Mouse (Mus musculus): Measurements from ENCODE around the gene Sox11. TPM values are rescaled to one million over a fixed set of nuclear protein-coding genes. Genes with fewer than 3 reads are reported as not detected.

The Sox11 gene
- polyA plus RNA-seq, 1 experiment from 2014 or later = 0.91 TPM

DNA sequence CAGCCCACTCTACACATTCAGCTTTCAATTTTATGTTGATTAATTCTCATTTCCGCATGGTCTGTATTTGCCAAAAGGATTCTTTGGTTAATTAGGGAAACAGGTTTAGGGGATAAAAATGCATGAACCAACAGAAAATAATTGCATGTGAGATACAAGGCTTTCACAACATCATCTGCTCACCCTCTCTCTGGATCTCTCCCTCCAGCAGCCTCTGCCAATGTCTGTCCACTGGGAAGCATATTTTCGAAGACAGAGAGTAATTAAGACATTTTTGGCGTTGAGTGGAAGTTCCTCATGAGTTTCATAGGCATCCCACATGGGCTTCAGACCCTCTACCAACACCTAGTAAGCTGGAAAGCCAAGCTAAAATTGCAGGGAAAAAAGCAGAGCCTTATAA lies 43.7 kb downstream of the Sox11 start:
- WGBS (ENCODE audit: insufficient replicate concordance) = 49% methylated on average over 3 of the region's 3 CpGs
- H3K27ac ChIP-seq (replicated peaks) = no peak overlapping the region
- H3K4me1 ChIP-seq (replicated peaks) = no peaks in the 10 kb centered on the region
- H3K9me3 ChIP-seq (replicated peaks) = no peaks in the 10 kb centered on the region
- no peak overlapping the region for H3K9ac ChIP-seq
- no peak overlapping the region for H3K4me3 ChIP-seq (replicated peaks)
- no peaks in the 10 kb centered on the region for H3K36me3 ChIP-seq (replicated peaks)
- ATAC-seq (ENCODE audit: insufficient read depth) = no peak
- no peaks in the 10 kb centered on the region for H3K27me3 ChIP-seq
- H3K4me2 ChIP-seq = no peak overlapping the region

DNA sequence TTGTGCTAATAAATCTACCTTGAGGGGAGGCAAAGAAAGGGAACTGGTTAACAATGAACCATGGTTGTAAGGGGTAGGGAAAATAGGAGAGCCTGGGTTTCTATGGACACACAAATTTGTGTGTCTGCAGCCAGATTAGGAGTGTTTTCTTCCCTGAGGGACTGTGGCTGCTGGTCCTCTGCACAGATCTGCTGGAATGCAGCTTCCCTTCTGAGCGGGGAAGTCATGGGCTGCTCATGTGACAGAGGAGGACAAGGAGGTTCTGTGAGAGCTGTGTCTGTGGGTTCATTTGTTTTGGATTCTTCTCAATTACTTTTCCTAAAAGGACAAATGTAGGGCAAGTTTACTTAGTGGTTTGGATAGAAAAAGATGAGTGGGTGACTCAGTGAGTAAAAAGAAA lies 48.2 kb downstream of the Sox11 start:
- H3K4me2 ChIP-seq = no peak overlapping the region
- ATAC-seq (ENCODE audit: insufficient read depth) = no peak
- no peak overlapping the region for H3K9ac ChIP-seq
- H3K27me3 ChIP-seq = no peaks in the 10 kb centered on the region
- no peak overlapping the region for H3K27ac ChIP-seq (replicated peaks)
- no peaks in the 10 kb centered on the region for H3K4me1 ChIP-seq (replicated peaks)
- WGBS (ENCODE audit: insufficient replicate concordance) = 41% methylated on average over 1 of the region's 1 CpGs
- no peak overlapping the region for H3K4me3 ChIP-seq (replicated peaks)
- no peaks in the 10 kb centered on the region for H3K36me3 ChIP-seq (replicated peaks)
- H3K9me3 ChIP-seq (replicated peaks) = no peaks in the 10 kb centered on the region

DNA sequence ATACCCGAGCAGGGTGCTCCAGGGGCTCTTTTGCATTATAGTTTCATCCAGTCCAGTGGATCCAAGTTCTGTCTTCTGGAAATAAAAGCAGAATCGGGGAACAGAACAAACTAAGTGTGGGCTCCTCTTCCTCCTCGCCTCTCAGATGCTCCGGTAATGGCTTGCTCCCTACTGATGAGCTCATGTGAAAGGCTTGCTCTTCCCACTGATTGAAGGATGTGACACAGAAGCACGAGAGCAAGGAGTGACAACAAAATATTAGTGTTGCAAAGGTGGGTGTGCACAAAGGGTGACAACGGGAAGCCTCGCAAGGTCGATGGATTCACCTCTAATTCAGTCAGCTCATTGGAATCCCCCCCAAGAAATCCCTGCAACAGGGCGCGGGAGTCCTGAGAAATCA lies 48.6 kb downstream of the Sox11 start:
- no peak overlapping the region for H3K9ac ChIP-seq
- no peaks in the 10 kb centered on the region for H3K9me3 ChIP-seq (replicated peaks)
- no peaks in the 10 kb centered on the region for H3K4me1 ChIP-seq (replicated peaks)
- H3K4me2 ChIP-seq = no peak overlapping the region
- H3K36me3 ChIP-seq (replicated peaks) = no peaks in the 10 kb centered on the region
- no peaks in the 10 kb centered on the region for H3K27me3 ChIP-seq
- no peak for ATAC-seq (ENCODE audit: insufficient read depth)
- H3K27ac ChIP-seq (replicated peaks) = no peak overlapping the region
- 56% methylated on average over 10 of the region's 10 CpGs for WGBS (ENCODE audit: insufficient replicate concordance)
- no peak overlapping the region for H3K4me3 ChIP-seq (replicated peaks)

DNA sequence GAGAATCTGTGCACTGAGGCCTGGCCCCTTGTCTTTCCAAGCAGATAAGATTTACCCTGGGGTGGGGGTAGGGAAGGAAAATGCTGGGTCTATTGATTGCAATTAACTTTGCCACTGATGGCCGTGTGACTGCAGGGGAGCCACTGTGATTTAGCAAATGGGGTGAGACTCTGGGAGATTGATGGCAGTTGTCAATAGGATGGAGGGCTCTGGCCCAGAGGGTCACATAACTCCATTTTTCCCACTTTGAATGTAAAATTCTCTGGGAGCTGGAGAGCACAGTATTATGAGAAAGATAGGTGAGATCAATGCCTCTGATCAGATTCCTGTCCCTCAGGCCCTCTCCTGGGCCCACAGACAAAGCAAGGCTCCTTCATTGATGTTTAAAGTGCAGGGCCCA lies 49.2 kb downstream of the Sox11 start:
- no peak for ATAC-seq (ENCODE audit: insufficient read depth)
- WGBS (ENCODE audit: insufficient replicate concordance) = 41% methylated on average over 1 of the region's 1 CpGs

More for the DNA sequence above, 49.2 kb downstream of the Sox11 start:
- Histone ChIP-seq H3K9me3 (replicated peaks) (no peaks in the 10 kb centered on the region), H3K27me3 (no peaks in the 10 kb centered on the region), H3K4me2 (no peak overlapping the region), H3K9ac (no peak overlapping the region), H3K36me3 (replicated peaks) (no peaks in the 10 kb centered on the region), H3K27ac (replicated peaks) (no peak overlapping the region), H3K4me3 (replicated peaks) (no peak overlapping the region), H3K4me1 (replicated peaks) (no peaks in the 10 kb centered on the region)

Data from liver, embryonic 15.5 days (tissue).